Mouse (Mus musculus) kidney, postnatal 0 days (tissue): ENCODE data around the gene Ccnc. TPM values are rescaled to one million over a fixed set of nuclear protein-coding genes. Genes with fewer than 3 reads are reported as not detected.

Experiments used
- ATAC-seq: fragments of 200-750 bp; cut with Nextera tagmentation; replicated peaks from 2 replicates; pipeline ENCODE4 v1.8.0; 2017; ENCODE audit warnings: low read depth, moderate number of reproducible peaks, moderate TSS enrichment, moderate library complexity; ENCODE audit not compliant: low FRiP score
- DNase-seq: peaks from one replicate; pipeline ENCODE4 v3.0.0-alpha.2; 2016; ENCODE audit warnings: low spot score
- H3K27ac ChIP-seq: fragments of 300-500 bp; sonication (generic); 2 replicates; pipeline ENCODE4 v1.5.1; 2014; ENCODE audit warnings: mild to moderate bottlenecking
- H3K27me3 ChIP-seq: fragments of 300-500 bp; sonication (generic); 2 replicates; pipeline ENCODE4 v1.6.1; 2014; ENCODE audit warnings: low read length, mixed read lengths; ENCODE audit not compliant: insufficient read depth
- H3K36me3 ChIP-seq: fragments of 300-500 bp; sonication (generic); 2 replicates; pipeline ENCODE4 v1.6.1; 2014; ENCODE audit warnings: low read length, mixed read lengths; ENCODE audit not compliant: insufficient read depth
- H3K4me1 ChIP-seq: fragments of 300-500 bp; sonication (generic); replicated peaks from 2 replicates; pipeline ENCODE4 v1.6.1; 2014; ENCODE audit warnings: antibody characterized with exemption, low read length, mixed read lengths; ENCODE audit not compliant: insufficient read depth
- H3K4me2 ChIP-seq: fragments of 300-500 bp; sonication (generic); 2 replicates; pipeline ENCODE4 v1.6.1; 2014; ENCODE audit warnings: mild to moderate bottlenecking, low read length, moderate library complexity, mixed read lengths
- H3K4me3 ChIP-seq: fragments of 300-500 bp; sonication (generic); replicated peaks from 2 replicates; pipeline ENCODE4 v1.5.1; 2014; ENCODE audit warnings: low read depth, low read length
- H3K9ac ChIP-seq: fragments of 300-500 bp; sonication (generic); 2 replicates; pipeline ENCODE4 v1.6.1; 2014; ENCODE audit warnings: low read depth, low read length
- H3K9me3 ChIP-seq: fragments of 300-500 bp; sonication (generic); replicated peaks from 2 replicates; pipeline ENCODE4 v1.6.1; 2016; ENCODE audit warnings: low read length, inconsistent platforms, mixed read lengths
- CTCF ChIP-seq: IDR thresholded peaks from 2 replicates; pipeline ENCODE4 v1.5.1; 2016; ENCODE audit warnings: antibody characterized with exemption, low read depth, mild to moderate bottlenecking, moderate library complexity
- WGBS: fragments of 180-500 bp; shearing (Covaris S2); extraction: QIAGEN DNeasy Blood & Tissue Kit; methylation state at CpG from one replicate; pipeline ENCODE4 v1.1.7; 2014; 5-methylcytosine and 5-hydroxymethylcytosine counted together
- polyA plus RNA-seq: library from polyadenylated mRNA; unstranded; fragments of >200 nt; fragmentation: Nextera tagmentation; extraction: Ambion mirVana; gene quantifications from 2 replicates; pipeline ENCODE4 v1.2.1, GENCODE M21; 2015

Gene Ccnc
- polyA plus RNA-seq, 1 experiment from 2014 or later, result 40.2 TPM

DNA sequence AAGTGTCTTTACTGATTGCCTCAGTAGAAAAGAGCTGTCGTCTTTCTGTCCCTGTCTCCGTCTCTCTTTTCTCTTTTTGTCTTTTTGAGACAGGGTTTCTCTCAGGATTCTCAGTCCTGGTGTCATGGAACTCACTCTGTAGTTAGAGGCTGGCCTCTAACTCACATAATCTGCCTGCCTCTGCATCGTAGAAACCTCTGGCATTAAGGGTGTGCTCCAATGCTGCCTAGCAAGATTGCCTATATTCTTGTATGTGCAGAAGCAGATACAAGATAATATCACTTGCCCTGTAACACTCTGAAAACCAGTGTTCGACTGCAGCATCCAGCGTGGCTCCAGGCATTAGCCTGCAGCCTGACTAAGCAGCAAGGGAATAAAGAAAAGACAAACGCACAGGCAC is 61.4 kb downstream of the Ccnc start:
- no peak for TF ChIP-seq CTCF
- DNase-seq (no peak), ATAC-seq (no peak)
- Histone ChIP-seq H3K4me3 (no peak overlapping the region), H3K27ac (no peak overlapping the region), H3K4me2 (no peak overlapping the region), H3K36me3 (peaks cover 32% of the 10 kb centered on the region; the same call in 1 of the 2 replicates), H3K9ac (no peak overlapping the region), H3K9me3 (no peaks in the 10 kb centered on the region), H3K27me3 (no peaks in the 10 kb centered on the region), H3K4me1 (no peaks in the 10 kb centered on the region)
- WGBS, result 91% methylated on average over 6 of the region's 6 CpGs

DNA sequence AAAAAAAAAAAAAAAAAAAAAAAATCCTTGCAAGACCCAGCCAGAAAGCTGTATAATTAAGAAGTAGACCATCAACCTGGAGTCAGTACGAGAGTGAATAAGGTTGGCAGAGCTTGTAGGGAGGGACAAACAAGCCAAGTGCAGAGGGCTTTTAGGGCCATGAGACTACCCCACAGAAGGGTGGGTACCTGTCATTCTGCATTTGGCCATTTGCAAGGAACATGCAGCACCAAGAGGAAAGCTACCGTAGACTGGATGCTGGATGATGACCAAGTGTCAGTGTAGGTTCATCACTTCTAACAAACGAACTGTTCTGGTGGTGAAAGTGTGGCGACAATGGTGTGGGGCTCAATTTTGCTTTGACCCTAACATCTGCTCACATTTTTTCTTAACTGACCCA is 62.3 kb downstream of the Ccnc start:
- Histone ChIP-seq H3K27ac (no peak overlapping the region), H3K4me1 (no peaks in the 10 kb centered on the region), H3K36me3 (peaks cover 25% of the 10 kb centered on the region; the same call in 1 of the 2 replicates), H3K27me3 (no peaks in the 10 kb centered on the region), H3K9ac (no peak overlapping the region), H3K4me2 (no peak overlapping the region), H3K4me3 (no peak overlapping the region), H3K9me3 (no peaks in the 10 kb centered on the region)
- no peak for TF ChIP-seq CTCF
- DNase-seq (no peak), ATAC-seq (no peak)
- WGBS, result 88% methylated on average over 4 of the region's 4 CpGs

DNA sequence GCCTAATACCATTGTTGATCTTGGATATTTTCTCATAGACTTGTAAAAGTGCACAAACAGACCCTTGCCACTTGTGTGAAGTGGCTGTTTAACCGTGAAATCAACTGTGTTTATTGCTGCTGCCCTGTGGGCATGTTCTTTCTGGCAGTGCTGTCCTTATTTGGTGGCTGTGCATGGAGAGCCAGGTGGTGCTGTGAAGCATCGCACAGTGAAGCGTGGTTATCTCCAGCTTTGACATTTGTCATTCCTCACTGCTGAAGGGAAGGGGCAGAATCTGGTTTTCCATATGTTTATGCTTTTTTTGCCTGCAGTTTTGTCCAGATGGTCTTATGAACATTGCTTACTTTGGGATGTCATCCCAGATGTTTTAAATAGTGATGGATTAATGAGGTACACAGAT is 66.1 kb downstream of the Ccnc start:
- no peaks in the 10 kb centered on the region for H3K27me3 ChIP-seq
- no peaks in the 10 kb centered on the region for H3K9me3 ChIP-seq
- no peaks in the 10 kb centered on the region for H3K4me1 ChIP-seq
- ATAC-seq (no peak), DNase-seq (no peak)
- no peak overlapping the region for H3K9ac ChIP-seq
- H3K36me3 ChIP-seq, result peaks cover 12% of the 10 kb centered on the region; the same call in 1 of the 2 replicates
- 56% methylated on average over 3 of the region's 3 CpGs for WGBS
- no peak overlapping the region for H3K27ac ChIP-seq
- no peak overlapping the region for H3K4me2 ChIP-seq
- no peak overlapping the region for H3K4me3 ChIP-seq
- TF ChIP-seq CTCF, result no peak

DNA sequence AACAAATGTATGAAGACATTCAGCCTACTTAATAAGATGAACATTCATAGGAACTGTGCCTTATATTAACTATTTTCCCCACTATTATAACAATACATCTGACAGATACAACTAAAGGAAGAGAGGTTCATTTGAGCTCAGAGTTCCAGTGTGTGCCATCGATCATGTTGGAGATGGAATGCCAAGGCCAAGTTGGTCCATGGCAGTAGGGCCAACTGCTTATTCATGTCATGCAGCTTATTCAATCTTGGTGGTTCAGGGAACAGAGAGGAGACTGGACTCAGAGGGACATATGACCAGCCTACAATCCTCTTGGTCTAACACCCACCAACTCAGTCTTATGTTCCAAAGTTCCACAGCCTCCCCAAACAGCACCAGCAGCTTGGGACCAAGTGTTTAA is 73.5 kb downstream of the Ccnc start:
- H3K36me3 ChIP-seq, result peaks cover 35% of the 10 kb centered on the region
- no peak overlapping the region for H3K9ac ChIP-seq
- TF ChIP-seq CTCF, result no peak
- no peaks in the 10 kb centered on the region for H3K4me1 ChIP-seq
- H3K9me3 ChIP-seq, result no peaks in the 10 kb centered on the region
- ATAC-seq (no peak), DNase-seq (no peak)
- no peak overlapping the region for H3K27ac ChIP-seq
- no peaks in the 10 kb centered on the region for H3K27me3 ChIP-seq
- no peak overlapping the region for H3K4me2 ChIP-seq
- H3K4me3 ChIP-seq, result no peak overlapping the region
- WGBS, result 96% methylated on average over 1 of the region's 1 CpGs

DNA sequence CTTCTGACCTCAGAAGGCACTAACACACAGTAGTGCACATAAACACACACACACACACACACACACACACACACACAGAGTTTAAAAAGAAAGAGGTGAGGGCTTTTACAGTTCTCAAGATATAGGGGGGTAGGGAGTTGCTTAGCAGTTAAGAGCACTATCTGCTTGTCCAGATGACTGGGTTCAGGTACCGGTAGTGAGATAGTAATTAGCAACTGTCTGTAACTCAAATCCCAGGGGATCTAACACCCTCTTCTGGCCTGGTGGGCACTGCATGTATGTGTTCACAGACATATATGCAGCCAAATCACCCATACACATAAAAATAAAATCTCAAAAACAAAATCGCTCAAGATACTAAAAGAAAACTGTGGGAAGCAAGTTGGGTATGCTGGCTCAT is 74.1 kb downstream of the Ccnc start:
- no peak overlapping the region for H3K27ac ChIP-seq
- TF ChIP-seq CTCF, result no peak

DNA sequence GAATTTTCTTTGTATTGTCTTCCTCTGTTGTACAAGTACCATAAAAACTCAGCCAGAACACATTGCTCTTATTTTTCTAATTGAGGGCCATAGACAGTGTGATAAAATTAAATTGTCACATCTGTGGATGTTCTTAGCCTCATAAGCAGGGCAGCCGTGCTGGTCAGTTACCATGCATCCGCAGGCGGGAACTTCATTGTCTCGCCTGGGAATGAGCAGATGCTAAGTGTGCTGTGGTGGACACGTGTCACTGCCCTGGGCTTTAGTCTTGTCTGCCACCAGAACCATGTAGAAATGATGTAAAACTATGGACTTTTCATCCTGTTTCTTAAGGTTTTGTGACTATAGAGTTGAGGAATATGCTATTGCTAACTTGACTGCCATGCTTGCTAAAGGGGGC is 79.7 kb downstream of the Ccnc start:
- ATAC-seq (no peak), DNase-seq (no peak)
- WGBS, result 81% methylated on average over 5 of the region's 5 CpGs
- no peak for TF ChIP-seq CTCF
- Histone ChIP-seq H3K4me3 (no peak overlapping the region), H3K4me1 (no peaks in the 10 kb centered on the region), H3K27me3 (no peaks in the 10 kb centered on the region), H3K9me3 (no peaks in the 10 kb centered on the region), H3K27ac (no peak overlapping the region), H3K36me3 (peaks cover 25% of the 10 kb centered on the region), H3K9ac (no peak overlapping the region), H3K4me2 (no peak overlapping the region)

More for the DNA sequence above, 74.1 kb downstream of the Ccnc start:
- Histone ChIP-seq H3K4me3 (no peak overlapping the region), H3K4me1 (no peaks in the 10 kb centered on the region), H3K4me2 (no peak overlapping the region), H3K9me3 (no peaks in the 10 kb centered on the region), H3K9ac (no peak overlapping the region), H3K27me3 (no peaks in the 10 kb centered on the region), H3K36me3 (peaks cover 35% of the 10 kb centered on the region)
- ATAC-seq (no peak), DNase-seq (no peak)
- 93% methylated on average over 2 of the region's 2 CpGs for WGBS

Other genes with a start within 250 kb of the Ccnc start
- not detected in 2 replicates for gene Prdm13, start 41.7 kb upstream of the Ccnc start, polyA plus RNA-seq
- gene Usp45, start 39.5 kb downstream of the Ccnc start, polyA plus RNA-seq, result 4.0 and 4.7 TPM in 2 replicates
- gene Tstd3, start 39.5 kb downstream of the Ccnc start, polyA plus RNA-seq, result 10.8 and 14.0 TPM in 2 replicates
- 97.4 and 117 TPM in 2 replicates for gene Pnisr, start 119.9 kb downstream of the Ccnc start, polyA plus RNA-seq
- 14.7 and 15.6 TPM in 2 replicates for gene Coq3, start 152.0 kb downstream of the Ccnc start, polyA plus RNA-seq
- 1.7 and 2.0 TPM in 2 replicates for gene Faxc, start 203.6 kb downstream of the Ccnc start, polyA plus RNA-seq